Mouse (Mus musculus): Measurements from ENCODE around the gene Gm609.

Gene Gm609

GRCm38 (mm10) chr16:45402036-45402435 is 90.7 kb downstream of the Gm609 start:
- TF ChIP-seq GATA4 (IDR thresholded peaks at IDR 0.05; ENCODE audit: insufficient replicate concordance, low read length): no peak

- no peak for TF ChIP-seq GATA4 (IDR thresholded peaks at IDR 0.05; ENCODE audit: insufficient replicate concordance, low read length)
Observed at GRCm38 (mm10) chr16:45399947-45400555, 92.7 kb downstream of the Gm609 start.

GRCm38 (mm10) chr16:45399411-45399810 is 93.4 kb downstream of the Gm609 start:
- TF ChIP-seq GATA4 (IDR thresholded peaks at IDR 0.05; ENCODE audit: insufficient replicate concordance, low read length): no peak

- TF ChIP-seq GATA4 (IDR thresholded peaks at IDR 0.05; ENCODE audit: insufficient replicate concordance, low read length): no peak
Observed at GRCm38 (mm10) chr16:45397440-45397839, 95.3 kb downstream of the Gm609 start.

GRCm38 (mm10) chr16:45392246-45392645 is 100.5 kb downstream of the Gm609 start:
- no peak for TF ChIP-seq GATA4 (IDR thresholded peaks at IDR 0.05; ENCODE audit: insufficient replicate concordance, low read length)

- TF ChIP-seq GATA4 (IDR thresholded peaks at IDR 0.05; ENCODE audit: insufficient replicate concordance, low read length): no peak
Observed at GRCm38 (mm10) chr16:45391680-45392079, 101.1 kb downstream of the Gm609 start.

GRCm38 (mm10) chr16:45390286-45390956 is 102.3 kb downstream of the Gm609 start:
- no peak for TF ChIP-seq GATA4 (IDR thresholded peaks at IDR 0.05; ENCODE audit: insufficient replicate concordance, low read length)

GRCm38 (mm10) chr16:45389833-45390232 is 102.9 kb downstream of the Gm609 start:
- TF ChIP-seq GATA4 (IDR thresholded peaks at IDR 0.05; ENCODE audit: insufficient replicate concordance, low read length): no peak

GRCm38 (mm10) chr16:45389041-45389440 is 103.7 kb downstream of the Gm609 start:
- no peak for TF ChIP-seq GATA4 (IDR thresholded peaks at IDR 0.05; ENCODE audit: insufficient replicate concordance, low read length)

- no peak for TF ChIP-seq GATA4 (IDR thresholded peaks at IDR 0.05; ENCODE audit: insufficient replicate concordance, low read length)
Observed at GRCm38 (mm10) chr16:45381811-45382210, 111.0 kb downstream of the Gm609 start.

GRCm38 (mm10) chr16:45378959-45379358 is 113.8 kb downstream of the Gm609 start:
- TF ChIP-seq GATA4 (IDR thresholded peaks at IDR 0.05; ENCODE audit: insufficient replicate concordance, low read length): no peak

- TF ChIP-seq GATA4 (IDR thresholded peaks at IDR 0.05; ENCODE audit: insufficient replicate concordance, low read length): no peak
Observed at GRCm38 (mm10) chr16:45378147-45378943, 114.4 kb downstream of the Gm609 start.

GRCm38 (mm10) chr16:45377332-45377731 is 115.4 kb downstream of the Gm609 start:
- no peak for TF ChIP-seq GATA4 (IDR thresholded peaks at IDR 0.05; ENCODE audit: insufficient replicate concordance, low read length)

- no peak for TF ChIP-seq GATA4 (IDR thresholded peaks at IDR 0.05; ENCODE audit: insufficient replicate concordance, low read length)
Observed at GRCm38 (mm10) chr16:45376812-45377211, 116.0 kb downstream of the Gm609 start.

GRCm38 (mm10) chr16:45376294-45376693 is 116.5 kb downstream of the Gm609 start:
- no peak for TF ChIP-seq GATA4 (IDR thresholded peaks at IDR 0.05; ENCODE audit: insufficient replicate concordance, low read length)
